Mouse (Mus musculus): ENCODE measurements at regions not wholly inside any gene's neighbourhood (a gene's known extent, or its start where the extent isn't known, plus 50 kb on each side); places are given as distances from the start of the nearest gene placed in this dataset.

- Histone ChIP-seq H3K4me3 (ENCODE audit: insufficient read depth, low read length) (no peak overlapping the region), H3K27ac (ENCODE audit: insufficient read depth, low read length) (no peak overlapping the region), H3K4me1 (ENCODE audit: control insufficient read depth, insufficient read depth, low read length) (no peaks in the 10 kb centered on the region)
- TF ChIP-seq POLR2A (IDR thresholded peaks at IDR 0.05; ENCODE audit: extremely low read depth, insufficient read depth, low read length) (no peak), CTCF (IDR thresholded peaks at IDR 0.05; ENCODE audit: extremely low read depth, insufficient read depth, low read length) (no peak)
These were observed 226.6 kb upstream of the Pter start for GRCm38 (mm10) chr2:12697209-12697608.

- no peak overlapping the region for H3K4me3 ChIP-seq (ENCODE audit: insufficient read depth, low read length)
- no peaks in the 10 kb centered on the region for H3K4me1 ChIP-seq (ENCODE audit: control insufficient read depth, insufficient read depth, low read length)
- H3K27ac ChIP-seq (ENCODE audit: insufficient read depth, low read length), result no peak overlapping the region
- no peak for TF ChIP-seq POLR2A (IDR thresholded peaks at IDR 0.05; ENCODE audit: extremely low read depth, insufficient read depth, low read length)
- no peak for TF ChIP-seq CTCF (IDR thresholded peaks at IDR 0.05; ENCODE audit: extremely low read depth, insufficient read depth, low read length)
These were observed 224.5 kb upstream of the Pter start for GRCm38 (mm10) chr2:12699331-12699730.

DNA sequence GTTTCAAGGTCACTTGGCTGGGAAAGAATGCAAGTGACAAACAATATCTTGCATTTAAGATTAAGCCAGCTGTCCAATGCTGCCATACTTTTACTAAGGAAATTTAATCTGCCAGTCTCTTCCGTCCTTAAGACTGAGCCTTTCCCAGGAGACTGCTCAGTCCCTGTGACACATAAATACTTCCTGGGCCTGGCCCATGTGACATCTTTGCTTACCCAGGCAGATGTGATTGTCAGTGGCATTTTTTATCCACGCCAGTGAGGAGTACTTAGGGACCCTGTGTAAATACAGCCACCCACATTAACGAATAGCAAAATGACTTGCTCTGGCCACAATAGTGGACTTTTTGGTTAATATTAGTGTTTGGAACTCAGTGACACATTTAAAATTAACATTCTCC is 216.3 kb upstream of the Pter start:
- H3K4me1 ChIP-seq (ENCODE audit: control insufficient read depth, insufficient read depth, low read length), result no peaks in the 10 kb centered on the region
- no peak for TF ChIP-seq POLR2A (IDR thresholded peaks at IDR 0.05; ENCODE audit: extremely low read depth, insufficient read depth, low read length)
- H3K27ac ChIP-seq (ENCODE audit: insufficient read depth, low read length), result no peak overlapping the region
- no peak overlapping the region for H3K4me3 ChIP-seq (ENCODE audit: insufficient read depth, low read length)

DNA sequence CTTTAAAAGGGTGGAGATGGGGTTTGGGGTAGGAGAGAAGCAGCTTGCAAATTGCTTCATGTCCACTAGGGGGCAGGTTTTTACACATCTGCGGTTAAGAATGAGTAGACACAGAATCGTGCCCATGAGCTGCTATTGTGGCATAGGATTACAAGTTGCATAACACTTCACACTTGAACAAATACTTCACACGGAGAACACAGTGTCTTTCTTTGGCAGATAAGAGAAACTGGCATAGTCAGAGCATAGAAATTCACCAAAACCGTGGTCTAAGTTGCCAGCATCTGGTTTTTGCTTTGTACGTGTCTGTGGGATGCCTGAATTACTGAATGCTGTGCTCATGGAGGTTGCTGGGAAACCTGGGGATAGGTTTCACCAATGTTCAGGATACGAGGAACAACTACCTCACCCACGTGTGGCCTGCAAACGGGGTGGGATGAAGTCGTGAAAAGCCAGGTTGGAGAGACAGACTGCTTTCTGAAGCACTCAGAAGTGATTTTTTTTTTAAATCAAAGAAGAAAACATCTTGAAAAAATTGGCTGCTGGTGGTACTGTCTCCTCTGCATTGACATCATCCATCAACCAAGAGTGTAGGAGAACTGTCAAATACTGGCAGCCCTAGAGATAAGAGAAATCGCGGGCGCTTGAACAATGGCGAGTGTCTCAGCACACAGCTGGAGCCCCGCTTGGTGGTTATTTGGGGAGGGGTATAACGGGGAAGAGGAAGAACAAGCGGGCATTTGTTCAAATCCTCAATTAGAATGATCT is 214.5 kb upstream of the Pter start:
- H3K4me1 ChIP-seq (ENCODE audit: control insufficient read depth, insufficient read depth, low read length), result no peaks in the 10 kb centered on the region
- TF ChIP-seq CTCF (IDR thresholded peaks at IDR 0.05; ENCODE audit: extremely low read depth, insufficient read depth, low read length), result peak; percentile 76
- TF ChIP-seq POLR2A (IDR thresholded peaks at IDR 0.05; ENCODE audit: extremely low read depth, insufficient read depth, low read length), result no peak
- H3K27ac ChIP-seq (ENCODE audit: insufficient read depth, low read length), result peak overlapping the region; percentile 28; the same call in 1 of the 2 replicates
- H3K4me3 ChIP-seq (ENCODE audit: insufficient read depth, low read length), result no peak overlapping the region

DNA sequence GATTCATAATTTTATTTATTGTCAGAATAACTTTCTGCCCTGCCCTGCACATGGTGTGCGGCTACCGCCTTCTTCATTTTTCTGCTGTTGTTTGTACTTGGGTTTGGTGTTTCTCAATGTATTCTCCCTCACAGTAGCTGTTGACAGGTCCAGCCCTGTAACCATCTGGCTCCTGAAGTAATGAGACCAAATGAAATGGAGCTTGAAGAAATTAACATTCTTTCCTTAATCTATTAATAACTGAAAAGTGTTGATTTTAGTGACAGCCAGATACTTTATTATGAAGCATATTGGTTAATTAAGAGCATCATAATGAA is 214.0 kb upstream of the Pter start:
- no peaks in the 10 kb centered on the region for H3K4me1 ChIP-seq (ENCODE audit: control insufficient read depth, insufficient read depth, low read length)
- no peak overlapping the region for H3K4me3 ChIP-seq (ENCODE audit: insufficient read depth, low read length)
- peak overlapping the region; percentile 28; the same call in 1 of the 2 replicates for H3K27ac ChIP-seq (ENCODE audit: insufficient read depth, low read length)
- no peak for TF ChIP-seq POLR2A (IDR thresholded peaks at IDR 0.05; ENCODE audit: extremely low read depth, insufficient read depth, low read length)
- TF ChIP-seq CTCF (IDR thresholded peaks at IDR 0.05; ENCODE audit: extremely low read depth, insufficient read depth, low read length), result no peak

DNA sequence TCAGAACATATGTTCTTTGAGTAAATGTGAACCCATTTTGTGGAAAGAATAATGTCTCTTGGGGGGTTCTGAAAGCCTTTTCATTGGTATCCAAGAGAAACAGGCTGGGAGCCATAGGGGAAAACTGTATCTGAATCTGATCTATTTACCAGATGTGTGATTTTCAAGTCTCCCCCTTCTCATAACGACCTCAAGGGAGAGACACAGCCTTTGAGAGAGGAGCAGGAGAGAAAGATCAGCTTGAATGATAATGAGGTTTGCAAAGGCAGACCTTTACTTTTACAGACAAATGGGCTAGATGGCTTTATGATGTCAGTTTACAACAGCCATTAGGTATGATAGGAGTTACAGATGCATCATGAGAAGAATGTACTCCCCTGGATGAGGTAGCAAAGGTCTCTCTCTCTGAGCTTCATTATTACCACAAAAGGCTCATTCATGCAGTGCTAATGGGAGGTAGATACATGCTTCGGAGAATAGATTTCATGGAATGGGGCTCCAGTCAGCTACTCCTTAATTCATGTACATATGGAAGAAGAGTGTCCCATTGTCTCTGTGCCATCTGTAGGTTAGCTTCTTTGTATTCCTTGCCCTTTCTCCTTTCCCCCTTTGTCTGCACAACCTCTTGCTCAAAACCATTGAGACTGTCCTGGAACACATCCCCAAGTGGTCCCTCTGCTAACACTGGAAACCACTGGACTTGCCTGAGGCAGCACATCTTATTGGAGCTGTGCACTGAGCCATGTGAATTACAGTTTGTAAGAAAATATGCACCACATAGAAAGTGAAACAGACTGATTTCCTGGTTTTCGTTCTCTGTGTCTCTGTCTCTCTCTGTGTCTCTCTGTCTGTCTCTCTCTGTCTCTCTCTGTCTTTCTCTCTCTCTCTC is 207.5 kb upstream of the Pter start:
- no peak for TF ChIP-seq POLR2A (IDR thresholded peaks at IDR 0.05; ENCODE audit: extremely low read depth, insufficient read depth, low read length)
- no peak for TF ChIP-seq CTCF (IDR thresholded peaks at IDR 0.05; ENCODE audit: extremely low read depth, insufficient read depth, low read length)
- Histone ChIP-seq H3K4me3 (ENCODE audit: insufficient read depth, low read length) (no peak overlapping the region), H3K27ac (ENCODE audit: insufficient read depth, low read length) (no peak overlapping the region), H3K4me1 (ENCODE audit: control insufficient read depth, insufficient read depth, low read length) (no peaks in the 10 kb centered on the region)

DNA sequence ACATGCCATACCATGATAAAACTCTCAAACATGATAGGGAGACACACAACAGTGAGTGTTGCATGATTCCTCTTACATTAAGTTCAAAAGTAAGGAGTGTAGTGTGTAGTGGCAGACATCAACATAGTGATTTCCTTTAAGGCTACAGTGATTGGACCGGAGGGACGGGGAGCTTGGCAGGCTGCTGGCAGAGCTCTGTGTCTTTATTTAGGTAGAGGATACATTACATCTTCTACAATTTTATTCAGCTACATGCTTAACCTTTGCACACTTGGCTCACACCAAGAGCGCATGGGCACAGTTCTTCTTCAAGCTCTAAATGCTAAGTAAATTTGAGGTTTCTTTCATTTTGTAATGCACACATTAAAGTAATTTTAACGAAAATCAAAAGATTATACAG is 194.6 kb upstream of the Pter start:
- Histone ChIP-seq H3K4me3 (ENCODE audit: insufficient read depth, low read length) (no peak overlapping the region), H3K4me1 (ENCODE audit: control insufficient read depth, insufficient read depth, low read length) (no peaks in the 10 kb centered on the region), H3K27ac (ENCODE audit: insufficient read depth, low read length) (no peak overlapping the region)
- no peak for TF ChIP-seq POLR2A (IDR thresholded peaks at IDR 0.05; ENCODE audit: extremely low read depth, insufficient read depth, low read length)
- no peak for TF ChIP-seq CTCF (IDR thresholded peaks at IDR 0.05; ENCODE audit: extremely low read depth, insufficient read depth, low read length)

GRCm38 (mm10) chr2:12737140-12737539 is 186.7 kb upstream of the Pter start:
- no peak for TF ChIP-seq POLR2A (IDR thresholded peaks at IDR 0.05; ENCODE audit: extremely low read depth, insufficient read depth, low read length)
- no peak for TF ChIP-seq CTCF (IDR thresholded peaks at IDR 0.05; ENCODE audit: extremely low read depth, insufficient read depth, low read length)
- Histone ChIP-seq H3K4me3 (ENCODE audit: insufficient read depth, low read length) (no peak overlapping the region), H3K4me1 (ENCODE audit: control insufficient read depth, insufficient read depth, low read length) (no peaks in the 10 kb centered on the region), H3K27ac (ENCODE audit: insufficient read depth, low read length) (no peak overlapping the region)

DNA sequence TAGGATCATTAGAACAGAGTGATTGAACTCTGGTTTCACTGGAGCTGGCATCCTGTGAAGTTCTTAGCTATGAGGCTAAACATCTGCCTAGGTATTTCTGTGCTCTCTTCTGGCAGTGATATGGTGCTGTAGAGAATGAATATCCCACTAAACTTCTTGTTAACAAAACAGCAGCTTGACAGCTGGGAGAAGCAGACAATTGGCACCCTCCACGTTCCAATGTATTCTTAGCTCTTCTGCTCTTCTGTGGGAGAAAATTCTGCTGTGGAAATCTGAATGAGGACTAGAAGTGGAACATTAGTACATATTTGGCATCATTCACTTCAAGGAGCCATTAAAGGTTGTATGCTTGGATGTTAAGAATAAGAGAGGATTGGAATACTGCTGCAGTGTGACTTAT is 177.0 kb upstream of the Pter start:
- Histone ChIP-seq H3K4me1 (ENCODE audit: control insufficient read depth, insufficient read depth, low read length) (no peaks in the 10 kb centered on the region; the same call in 1 of the 2 replicates), H3K27ac (ENCODE audit: insufficient read depth, low read length) (no peak overlapping the region), H3K4me3 (ENCODE audit: insufficient read depth, low read length) (no peak overlapping the region)
- no peak for TF ChIP-seq CTCF (IDR thresholded peaks at IDR 0.05; ENCODE audit: extremely low read depth, insufficient read depth, low read length)
- no peak for TF ChIP-seq POLR2A (IDR thresholded peaks at IDR 0.05; ENCODE audit: extremely low read depth, insufficient read depth, low read length)

GRCm38 (mm10) chr2:12758816-12759215 is 165.0 kb upstream of the Pter start:
- Histone ChIP-seq H3K4me1 (ENCODE audit: control insufficient read depth, insufficient read depth, low read length) (no peaks in the 10 kb centered on the region), H3K27ac (ENCODE audit: insufficient read depth, low read length) (no peak overlapping the region), H3K4me3 (ENCODE audit: insufficient read depth, low read length) (no peak overlapping the region)
- TF ChIP-seq POLR2A (IDR thresholded peaks at IDR 0.05; ENCODE audit: extremely low read depth, insufficient read depth, low read length) (no peak), CTCF (IDR thresholded peaks at IDR 0.05; ENCODE audit: extremely low read depth, insufficient read depth, low read length) (no peak)
